Mouse (Mus musculus) hindbrain, embryonic 10.5 days (tissue): ENCODE results near the gene Adgrb3. TPM values are rescaled to one million over a fixed set of nuclear protein-coding genes. Genes with fewer than 3 reads are reported as not detected.

Source experiments
- DNase-seq: peaks from one replicate; pipeline ENCODE4 v3.0.0-alpha.2; 2017; ENCODE audit warnings: low spot score
- H3K27ac ChIP-seq: fragments of 300-500 bp; sonication (generic); 2 replicates; pipeline ENCODE4 v1.5.1; 2016; ENCODE audit warnings: mild to moderate bottlenecking, moderate library complexity
- H3K27me3 ChIP-seq: fragments of 300-500 bp; sonication (generic); 2 replicates; pipeline ENCODE4 v1.6.1; 2016; ENCODE audit warnings: mild to moderate bottlenecking; ENCODE audit not compliant: poor library complexity, insufficient read depth, severe bottlenecking
- H3K36me3 ChIP-seq: fragments of 300-500 bp; sonication (generic); 2 replicates; pipeline ENCODE4 v1.6.1; 2016; ENCODE audit warnings: mild to moderate bottlenecking, moderate library complexity
- H3K4me1 ChIP-seq: fragments of 300-500 bp; sonication (generic); replicated peaks from 2 replicates; pipeline ENCODE4 v1.6.1; 2016; ENCODE audit warnings: mild to moderate bottlenecking
- H3K4me3 ChIP-seq: fragments of 300-500 bp; sonication (generic); 2 replicates; pipeline ENCODE4 v1.5.1; 2016; ENCODE audit warnings: mild to moderate bottlenecking, moderate library complexity
- H3K9me3 ChIP-seq: fragments of 300-500 bp; sonication (generic); 2 replicates; pipeline ENCODE4 v1.6.1; 2016; ENCODE audit warnings: mild to moderate bottlenecking, moderate library complexity
- WGBS: fragments of 180-500 bp; shearing (Covaris S2); methylation state at CpG from one replicate; pipeline ENCODE4 v1.1.7; 2016; 5-methylcytosine and 5-hydroxymethylcytosine counted together
- polyA plus RNA-seq: library from polyadenylated mRNA; unstranded; fragments of >200 nt; fragmentation: Nextera tagmentation; extraction: Ambion mirVana; gene quantifications from 2 replicates; pipeline ENCODE4 v1.2.1, GENCODE M21; 2016

Gene Adgrb3
- polyA plus RNA-seq, 1 experiment from 2014 or later: 8.4 TPM

GRCm38 (mm10) chr1:25823961-25824360 lies 5.5 kb downstream of the Adgrb3 start:
- Histone ChIP-seq H3K36me3 (no peaks in the 10 kb centered on the region), H3K9me3 (no peaks in the 10 kb centered on the region), H3K4me1 (peaks cover 39% of the 10 kb centered on the region), H3K4me3 (no peak overlapping the region), H3K27ac (no peak overlapping the region), H3K27me3 (peaks cover 10% of the 10 kb centered on the region)
- DNase-seq: no peak
- WGBS: 74% methylated on average over 10 of the region's 10 CpGs

- Histone ChIP-seq H3K9me3 (no peaks in the 10 kb centered on the region), H3K36me3 (no peaks in the 10 kb centered on the region), H3K4me1 (no peaks in the 10 kb centered on the region), H3K27ac (no peak overlapping the region), H3K4me3 (no peak overlapping the region), H3K27me3 (no peaks in the 10 kb centered on the region)
- DNase-seq: no peak
- WGBS: 71% methylated on average over 1 of the region's 1 CpGs
Measured at GRCm38 (mm10) chr1:25815491-25815890, 14.0 kb downstream of the Adgrb3 start.

- Histone ChIP-seq H3K4me3 (no peak overlapping the region), H3K4me1 (no peaks in the 10 kb centered on the region), H3K9me3 (no peaks in the 10 kb centered on the region), H3K27me3 (no peaks in the 10 kb centered on the region), H3K36me3 (no peaks in the 10 kb centered on the region), H3K27ac (no peak overlapping the region)
- 73% methylated on average over 1 of the region's 1 CpGs for whole genome bisulfite sequencing
- no peak for DNase-seq
Measured at GRCm38 (mm10) chr1:25778784-25779183, 50.7 kb downstream of the Adgrb3 start.

GRCm38 (mm10) chr1:25777459-25777858 lies 52.0 kb downstream of the Adgrb3 start:
- 88% methylated on average over 4 of the region's 4 CpGs for WGBS
- Histone ChIP-seq H3K27ac (no peak overlapping the region), H3K9me3 (no peaks in the 10 kb centered on the region), H3K27me3 (no peaks in the 10 kb centered on the region), H3K36me3 (no peaks in the 10 kb centered on the region), H3K4me1 (no peaks in the 10 kb centered on the region), H3K4me3 (no peak overlapping the region)
- no peak for DNase-seq

GRCm38 (mm10) chr1:25775440-25776130 lies 53.9 kb downstream of the Adgrb3 start:
- WGBS: 85% methylated on average over 3 of the region's 3 CpGs
- Histone ChIP-seq H3K36me3 (no peaks in the 10 kb centered on the region), H3K4me1 (no peaks in the 10 kb centered on the region), H3K9me3 (no peaks in the 10 kb centered on the region), H3K27ac (no peak overlapping the region), H3K27me3 (no peaks in the 10 kb centered on the region), H3K4me3 (no peak overlapping the region)
- no peak for DNase-seq

- H3K9me3 ChIP-seq: no peaks in the 10 kb centered on the region
- no peak overlapping the region for H3K4me3 ChIP-seq
- no peaks in the 10 kb centered on the region for H3K27me3 ChIP-seq
- no peak overlapping the region for H3K27ac ChIP-seq
- no peaks in the 10 kb centered on the region for H3K36me3 ChIP-seq
- DNase-seq: no peak
- H3K4me1 ChIP-seq: no peaks in the 10 kb centered on the region
- WGBS: 82% methylated on average over 2 of the region's 2 CpGs
Measured at GRCm38 (mm10) chr1:25768958-25769357, 60.5 kb downstream of the Adgrb3 start.

- Histone ChIP-seq H3K4me3 (no peak overlapping the region), H3K27me3 (no peaks in the 10 kb centered on the region), H3K4me1 (no peaks in the 10 kb centered on the region), H3K9me3 (no peaks in the 10 kb centered on the region), H3K27ac (no peak overlapping the region), H3K36me3 (no peaks in the 10 kb centered on the region)
- DNase-seq: no peak
Measured at GRCm38 (mm10) chr1:25755265-25755664, 74.2 kb downstream of the Adgrb3 start.

- DNase-seq: no peak
- no peaks in the 10 kb centered on the region for H3K4me1 ChIP-seq
- no peaks in the 10 kb centered on the region for H3K27me3 ChIP-seq
- no peak overlapping the region for H3K27ac ChIP-seq
- H3K9me3 ChIP-seq: no peaks in the 10 kb centered on the region
- WGBS: 91% methylated on average over 4 of the region's 4 CpGs
- no peak overlapping the region for H3K4me3 ChIP-seq
- H3K36me3 ChIP-seq: no peaks in the 10 kb centered on the region
Measured at GRCm38 (mm10) chr1:25754528-25754927, 75.0 kb downstream of the Adgrb3 start.

- no peak for DNase-seq
- H3K36me3 ChIP-seq: no peaks in the 10 kb centered on the region
- no peak overlapping the region for H3K27ac ChIP-seq
- H3K9me3 ChIP-seq: no peaks in the 10 kb centered on the region
- WGBS: 91% methylated on average over 4 of the region's 4 CpGs
- H3K4me1 ChIP-seq: no peaks in the 10 kb centered on the region
- H3K4me3 ChIP-seq: no peak overlapping the region
- no peaks in the 10 kb centered on the region for H3K27me3 ChIP-seq
Measured at GRCm38 (mm10) chr1:25745575-25745974, 83.9 kb downstream of the Adgrb3 start.

- 84% methylated on average over 6 of the region's 6 CpGs for WGBS
- H3K27ac ChIP-seq: no peak overlapping the region
- H3K4me3 ChIP-seq: no peak overlapping the region
- H3K27me3 ChIP-seq: no peaks in the 10 kb centered on the region
- DNase-seq: no peak
- H3K4me1 ChIP-seq: no peaks in the 10 kb centered on the region
- H3K36me3 ChIP-seq: no peaks in the 10 kb centered on the region
- no peaks in the 10 kb centered on the region for H3K9me3 ChIP-seq
Measured at GRCm38 (mm10) chr1:25744736-25745135, 84.8 kb downstream of the Adgrb3 start.

- H3K4me3 ChIP-seq: no peak overlapping the region
- H3K27me3 ChIP-seq: no peaks in the 10 kb centered on the region
- H3K4me1 ChIP-seq: no peaks in the 10 kb centered on the region
- H3K36me3 ChIP-seq: no peaks in the 10 kb centered on the region
- WGBS: 93% methylated on average over 5 of the region's 5 CpGs
- no peak overlapping the region for H3K27ac ChIP-seq
- DNase-seq: no peak
- no peaks in the 10 kb centered on the region for H3K9me3 ChIP-seq
Measured at GRCm38 (mm10) chr1:25729844-25730243, 99.7 kb downstream of the Adgrb3 start.

GRCm38 (mm10) chr1:25711474-25711873 lies 118.0 kb downstream of the Adgrb3 start:
- Histone ChIP-seq H3K9me3 (no peaks in the 10 kb centered on the region), H3K36me3 (no peaks in the 10 kb centered on the region), H3K27ac (no peak overlapping the region), H3K4me1 (no peaks in the 10 kb centered on the region), H3K4me3 (no peak overlapping the region), H3K27me3 (no peaks in the 10 kb centered on the region)
- WGBS: 58% methylated on average over 1 of the region's 1 CpGs
- DNase-seq: no peak

- no peaks in the 10 kb centered on the region for H3K27me3 ChIP-seq
- H3K4me3 ChIP-seq: no peak overlapping the region
- 92% methylated on average over 2 of the region's 2 CpGs for WGBS
- H3K9me3 ChIP-seq: no peaks in the 10 kb centered on the region
- DNase-seq: no peak
- H3K36me3 ChIP-seq: no peaks in the 10 kb centered on the region
- no peak overlapping the region for H3K27ac ChIP-seq
- no peaks in the 10 kb centered on the region for H3K4me1 ChIP-seq
Measured at GRCm38 (mm10) chr1:25706299-25706698, 123.2 kb downstream of the Adgrb3 start.

GRCm38 (mm10) chr1:25698702-25699250 lies 130.7 kb downstream of the Adgrb3 start:
- 91% methylated on average over 6 of the region's 6 CpGs for WGBS
- DNase-seq: no peak

More at GRCm38 (mm10) chr1:25698702-25699250, 130.7 kb downstream of the Adgrb3 start:
- no peaks in the 10 kb centered on the region for H3K9me3 ChIP-seq
- H3K4me1 ChIP-seq: no peaks in the 10 kb centered on the region
- no peak overlapping the region for H3K27ac ChIP-seq
- no peak overlapping the region for H3K4me3 ChIP-seq
- no peaks in the 10 kb centered on the region for H3K27me3 ChIP-seq
- no peaks in the 10 kb centered on the region for H3K36me3 ChIP-seq
